Mouse (Mus musculus): ENCODE measurements around the gene Slc37a1. TPM values are rescaled to one million over a fixed set of nuclear protein-coding genes. Genes with fewer than 3 reads are reported as not detected.
A peak's percentile ranks its signal among the peaks of the same experiment; 100 is the strongest.

Slc37a1 gene
- polyA plus RNA-seq, 1 experiment from 2014 or later, result 10.4 TPM

DNA sequence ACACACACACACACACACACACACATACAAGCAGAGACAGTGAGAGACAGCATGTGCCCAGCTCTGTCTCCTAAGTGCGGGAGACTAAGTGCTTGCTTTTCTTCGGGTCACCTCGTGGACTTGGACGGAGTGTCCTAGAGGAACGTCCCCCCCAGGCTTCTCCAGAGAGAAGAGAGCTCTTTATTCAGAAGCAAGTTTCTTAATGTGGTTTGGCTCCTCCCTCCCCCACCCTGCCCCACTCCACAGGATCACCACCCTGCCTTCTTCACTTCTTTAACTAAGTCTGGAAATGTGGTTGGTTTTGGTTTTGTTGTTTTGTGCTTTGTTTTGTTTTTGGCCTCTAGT lies 19.2 kb downstream of the Slc37a1 start:
- ATAC-seq (ENCODE audit: low FRiP score), result no peak
- Histone ChIP-seq H3K4me1 (replicated peaks; ENCODE audit: control insufficient read depth, insufficient read depth, low read length) (0 out of 2 replicates have a peak, but pooled peaks cover 6% of the 10 kb centered on the region), H3K4me2 (replicated peaks) (no peak overlapping the region), H3K9ac (no peak overlapping the region), H3K27me3 (ENCODE audit: control insufficient read depth, insufficient read depth, low read length) (no peaks in the 10 kb centered on the region), H3K36me3 (replicated peaks; ENCODE audit: control insufficient read depth, insufficient read depth) (0 out of 2 replicates have a peak, but pooled peaks cover 9% of the 10 kb centered on the region), H3K27ac (no peak overlapping the region), H3K4me3 (replicated peaks; ENCODE audit: low read length) (no peak overlapping the region), H3K9me3 (ENCODE audit: control insufficient read depth, low read length) (no peaks in the 10 kb centered on the region)
- no peak for DNase-seq (ENCODE audit: low spot score)
- 56% methylated on average over 5 of the region's 5 CpGs for WGBS

DNA sequence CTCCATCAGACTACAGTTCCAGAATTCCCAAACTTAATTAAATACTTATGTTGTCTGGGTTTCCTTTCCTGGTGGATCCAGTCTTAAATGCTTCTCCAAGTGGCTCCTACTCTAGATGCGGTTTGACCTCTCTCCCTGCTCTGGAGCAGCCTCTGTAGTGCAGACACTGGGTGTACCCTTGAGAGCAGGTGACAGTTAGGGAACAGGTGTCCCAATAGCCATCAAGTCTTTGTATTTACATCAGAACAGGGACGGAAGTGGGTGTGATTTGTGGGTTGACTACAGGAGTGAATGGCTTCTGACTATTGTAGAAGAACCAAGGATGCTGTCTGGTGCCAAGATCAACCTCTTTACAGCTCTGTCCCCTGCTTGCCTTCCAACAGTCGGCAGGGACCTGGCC lies 21.2 kb downstream of the Slc37a1 start:
- Histone ChIP-seq H3K27ac (no peak overlapping the region), H3K4me1 (replicated peaks; ENCODE audit: control insufficient read depth, insufficient read depth, low read length) (0 out of 2 replicates have a peak, but pooled peaks cover 6% of the 10 kb centered on the region), H3K9ac (no peak overlapping the region), H3K27me3 (ENCODE audit: control insufficient read depth, insufficient read depth, low read length) (no peaks in the 10 kb centered on the region), H3K4me3 (replicated peaks; ENCODE audit: low read length) (no peak overlapping the region), H3K9me3 (ENCODE audit: control insufficient read depth, low read length) (no peaks in the 10 kb centered on the region), H3K4me2 (replicated peaks) (no peak overlapping the region), H3K36me3 (replicated peaks; ENCODE audit: control insufficient read depth, insufficient read depth) (0 out of 2 replicates have a peak, but pooled peaks cover 9% of the 10 kb centered on the region)
- ATAC-seq (ENCODE audit: low FRiP score) (no peak), DNase-seq (ENCODE audit: low spot score) (no peak)
- 89% methylated on average over 3 of the region's 3 CpGs for WGBS

DNA sequence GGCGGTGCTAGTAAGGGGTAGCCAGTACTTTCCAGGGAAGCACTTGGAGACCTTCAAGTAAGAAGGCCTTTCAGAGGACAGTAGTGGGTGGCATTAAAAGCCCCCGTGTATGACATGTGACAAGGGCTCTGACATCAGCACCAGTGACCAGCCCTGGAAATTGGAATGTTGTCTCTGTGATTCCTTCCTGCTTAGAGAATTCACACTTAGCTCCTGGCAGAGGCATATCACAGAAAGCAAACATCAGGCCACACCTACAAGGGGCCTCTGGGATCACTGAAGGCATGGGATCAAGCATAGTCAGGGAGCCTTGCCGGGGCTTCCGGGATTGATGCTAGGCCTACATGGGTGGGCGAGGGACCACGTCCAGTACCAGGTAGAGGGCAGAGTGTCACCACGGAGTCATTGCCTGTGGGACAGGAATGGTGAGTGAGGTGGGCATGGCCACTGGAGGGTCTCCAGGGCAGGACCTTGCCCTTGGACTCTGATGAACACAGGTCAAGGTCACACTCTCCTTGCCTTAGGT lies 21.8 kb downstream of the Slc37a1 start:
- ATAC-seq (ENCODE audit: low FRiP score) (no peak), DNase-seq (ENCODE audit: low spot score) (no peak)
- Histone ChIP-seq H3K9me3 (ENCODE audit: control insufficient read depth, low read length) (no peaks in the 10 kb centered on the region), H3K27ac (no peak overlapping the region), H3K4me2 (replicated peaks) (no peak overlapping the region), H3K4me1 (replicated peaks; ENCODE audit: control insufficient read depth, insufficient read depth, low read length) (peaks cover 6% of the 10 kb centered on the region; the same call in 1 of the 2 replicates), H3K36me3 (replicated peaks; ENCODE audit: control insufficient read depth, insufficient read depth) (0 out of 2 replicates have a peak, but pooled peaks cover 9% of the 10 kb centered on the region), H3K4me3 (replicated peaks; ENCODE audit: low read length) (no peak overlapping the region), H3K9ac (no peak overlapping the region), H3K27me3 (ENCODE audit: control insufficient read depth, insufficient read depth, low read length) (no peaks in the 10 kb centered on the region)
- WGBS, result 92% methylated on average over 7 of the region's 7 CpGs

DNA sequence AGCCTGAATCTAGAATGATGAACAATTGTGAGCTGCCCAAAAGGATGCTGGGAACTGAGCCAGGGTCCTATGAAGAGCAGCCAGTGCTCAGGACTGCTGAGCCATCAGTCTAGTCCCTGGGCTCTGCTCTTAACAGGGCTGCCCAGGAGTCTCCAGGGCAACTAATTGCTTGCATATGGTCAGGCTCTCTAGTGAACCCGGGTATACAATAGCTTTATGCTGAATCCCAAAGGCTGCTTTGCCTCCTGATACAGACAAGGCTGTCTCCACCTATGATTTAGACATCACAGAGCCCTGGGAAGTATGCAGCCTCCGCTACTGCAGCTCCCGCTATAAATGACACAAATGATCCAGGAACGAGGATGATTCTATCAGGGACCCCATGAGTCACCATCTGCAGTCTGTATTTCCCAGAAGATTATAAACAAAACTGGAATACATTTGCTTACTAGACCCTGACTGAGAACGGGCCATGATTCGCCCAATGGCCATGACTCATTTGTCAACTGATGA lies 22.7 kb downstream of the Slc37a1 start:
- peak overlapping the region; percentile 4; the same call in 1 of the 2 replicates for H3K9ac ChIP-seq
- H3K9me3 ChIP-seq (ENCODE audit: control insufficient read depth, low read length), result no peaks in the 10 kb centered on the region
- H3K4me2 ChIP-seq (replicated peaks), result no peak overlapping the region
- H3K36me3 ChIP-seq (replicated peaks; ENCODE audit: control insufficient read depth, insufficient read depth), result peaks cover 9% of the 10 kb centered on the region; the same call in 1 of the 2 replicates
- no peak overlapping the region for H3K4me3 ChIP-seq (replicated peaks; ENCODE audit: low read length)
- ATAC-seq (ENCODE audit: low FRiP score), result peak; percentile 73
- H3K27me3 ChIP-seq (ENCODE audit: control insufficient read depth, insufficient read depth, low read length), result no peaks in the 10 kb centered on the region
- 12% methylated on average over 6 of the region's 6 CpGs for WGBS
- H3K27ac ChIP-seq, result peak overlapping the region; percentile 32
- DNase-seq (ENCODE audit: low spot score), result peak; percentile 38
- H3K4me1 ChIP-seq (replicated peaks; ENCODE audit: control insufficient read depth, insufficient read depth, low read length), result peaks cover 6% of the 10 kb centered on the region; the same call in 1 of the 2 replicates

DNA sequence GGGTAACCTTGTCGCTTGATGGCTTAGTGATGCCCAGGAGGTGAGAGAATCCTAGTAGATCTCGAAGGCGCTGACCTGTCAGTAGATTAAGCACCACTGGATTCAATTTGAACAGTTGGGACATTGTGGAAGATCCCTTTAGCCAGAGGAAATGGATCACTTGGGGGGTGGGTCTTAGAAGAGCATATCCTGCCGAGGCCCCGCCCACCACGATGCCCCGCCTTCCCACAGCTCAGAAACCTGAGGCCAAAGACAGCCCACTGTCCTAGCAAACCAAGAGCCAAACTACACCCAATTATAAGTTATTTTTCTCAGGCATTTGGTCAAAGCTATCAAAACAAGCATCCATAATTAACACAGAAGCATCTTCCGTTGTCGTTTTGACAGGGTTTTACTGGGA lies 24.5 kb downstream of the Slc37a1 start:
- 80% methylated on average over 9 of the region's 9 CpGs for WGBS
- H3K27ac ChIP-seq, result no peak overlapping the region

DNA sequence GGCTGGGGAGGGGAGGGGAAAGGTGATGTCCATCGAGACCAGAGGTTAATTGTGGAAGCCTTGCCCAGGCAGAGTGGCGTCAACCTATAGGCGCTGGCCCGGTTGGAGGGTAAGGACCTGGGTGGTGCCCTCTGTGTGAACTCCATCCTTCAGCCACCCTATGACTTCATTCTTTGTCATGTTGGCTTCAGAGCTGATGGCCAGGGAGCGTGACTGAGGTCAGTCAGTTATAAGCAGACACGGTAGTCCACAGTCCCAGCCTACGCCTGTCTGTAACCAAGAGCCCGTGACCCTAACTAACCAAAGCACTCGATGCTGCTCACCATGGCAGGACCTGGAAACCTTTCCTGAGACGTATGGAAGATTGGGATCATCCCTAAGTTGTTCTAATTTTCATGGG lies 26.1 kb downstream of the Slc37a1 start:
- no peak overlapping the region for H3K4me3 ChIP-seq (replicated peaks; ENCODE audit: low read length)
- ATAC-seq (ENCODE audit: low FRiP score), result no peak

More for the DNA sequence above, 24.5 kb downstream of the Slc37a1 start:
- Histone ChIP-seq H3K27me3 (ENCODE audit: control insufficient read depth, insufficient read depth, low read length) (no peaks in the 10 kb centered on the region), H3K9ac (no peak overlapping the region), H3K4me2 (replicated peaks) (no peak overlapping the region), H3K4me3 (replicated peaks; ENCODE audit: low read length) (no peak overlapping the region), H3K36me3 (replicated peaks; ENCODE audit: control insufficient read depth, insufficient read depth) (peaks cover 9% of the 10 kb centered on the region; the same call in 1 of the 2 replicates), H3K9me3 (ENCODE audit: control insufficient read depth, low read length) (no peaks in the 10 kb centered on the region), H3K4me1 (replicated peaks; ENCODE audit: control insufficient read depth, insufficient read depth, low read length) (peaks cover 13% of the 10 kb centered on the region)
- DNase-seq (ENCODE audit: low spot score), result no peak
- ATAC-seq (ENCODE audit: low FRiP score), result no peak

DNA sequence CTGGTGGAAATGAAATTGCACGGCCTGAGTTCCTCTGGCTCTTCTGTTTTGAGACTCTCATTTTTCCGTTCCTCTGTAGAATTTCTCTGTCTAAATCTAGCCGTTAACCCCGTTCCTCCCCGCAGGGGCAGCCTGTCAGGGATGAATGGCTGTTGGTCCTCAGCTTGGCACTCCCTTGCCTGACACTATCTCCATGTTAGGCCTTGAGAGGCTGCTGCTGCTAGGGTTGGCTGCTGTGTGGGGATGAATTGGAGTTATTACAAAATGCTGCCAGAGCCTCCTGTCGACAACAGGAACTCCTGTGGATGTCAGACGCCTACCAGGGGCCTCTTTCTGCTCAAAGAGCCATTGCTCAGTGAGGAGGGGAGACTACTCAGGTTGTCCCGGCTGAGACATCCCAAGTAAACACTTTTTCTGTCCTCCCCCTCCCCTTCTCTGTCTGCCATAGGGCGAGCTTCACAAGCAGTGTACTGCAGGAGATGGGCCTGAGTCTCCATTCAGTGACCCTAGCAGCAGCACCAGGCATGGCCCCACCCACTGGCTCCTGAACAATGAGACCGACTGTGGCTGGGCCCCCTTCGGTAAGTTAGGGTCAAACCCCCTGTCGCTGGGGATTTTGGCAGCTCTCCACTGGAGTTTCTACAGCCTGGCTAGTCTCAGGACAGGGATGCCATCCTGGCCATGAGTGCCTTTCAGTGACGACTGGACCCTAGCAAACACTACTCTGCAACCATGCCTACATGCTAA lies 28.6 kb downstream of the Slc37a1 start:
- no peaks in the 10 kb centered on the region for H3K27me3 ChIP-seq (ENCODE audit: control insufficient read depth, insufficient read depth, low read length)
- H3K9me3 ChIP-seq (ENCODE audit: control insufficient read depth, low read length), result no peaks in the 10 kb centered on the region
- H3K4me2 ChIP-seq (replicated peaks), result no peak overlapping the region
- ATAC-seq (ENCODE audit: low FRiP score) (no peak), DNase-seq (ENCODE audit: low spot score) (no peak)
- no peak overlapping the region for H3K9ac ChIP-seq
- H3K4me1 ChIP-seq (replicated peaks; ENCODE audit: control insufficient read depth, insufficient read depth, low read length), result peaks cover 8% of the 10 kb centered on the region
- H3K36me3 ChIP-seq (replicated peaks; ENCODE audit: control insufficient read depth, insufficient read depth), result peaks cover 6% of the 10 kb centered on the region
- WGBS, result 15% methylated on average over 13 of the region's 13 CpGs
- no peak overlapping the region for H3K4me3 ChIP-seq (replicated peaks; ENCODE audit: low read length)
- H3K27ac ChIP-seq, result peak overlapping the region; percentile 41; the same call in 1 of the 2 replicates

More for the DNA sequence above, 26.1 kb downstream of the Slc37a1 start:
- peaks cover 13% of the 10 kb centered on the region for H3K4me1 ChIP-seq (replicated peaks; ENCODE audit: control insufficient read depth, insufficient read depth, low read length)
- no peaks in the 10 kb centered on the region for H3K9me3 ChIP-seq (ENCODE audit: control insufficient read depth, low read length)
- no peaks in the 10 kb centered on the region for H3K27me3 ChIP-seq (ENCODE audit: control insufficient read depth, insufficient read depth, low read length)
- no peak for DNase-seq (ENCODE audit: low spot score)
- no peak overlapping the region for H3K4me2 ChIP-seq (replicated peaks)
- H3K36me3 ChIP-seq (replicated peaks; ENCODE audit: control insufficient read depth, insufficient read depth), result peaks cover 14% of the 10 kb centered on the region
- no peak overlapping the region for H3K9ac ChIP-seq
- WGBS, result 54% methylated on average over 10 of the region's 10 CpGs
- H3K27ac ChIP-seq, result no peak overlapping the region

DNA sequence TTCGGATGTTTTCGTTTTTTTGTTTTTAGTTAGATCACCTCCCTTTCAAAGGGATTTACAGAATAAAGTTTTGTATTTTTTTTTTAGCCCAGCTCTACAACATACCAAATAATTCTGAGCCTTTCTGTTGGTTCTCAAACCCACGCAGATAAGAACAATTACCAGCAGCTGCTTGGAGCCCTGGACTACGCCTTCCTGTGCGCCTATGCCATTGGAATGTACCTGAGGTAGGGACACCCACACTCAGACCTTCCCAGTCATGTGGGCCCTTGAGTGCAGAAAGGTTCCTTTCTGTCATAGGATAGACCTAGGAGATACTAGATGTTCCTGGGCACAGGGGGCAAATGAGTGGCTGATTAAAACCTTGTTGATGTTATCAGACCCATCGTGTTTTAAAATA lies 29.4 kb downstream of the Slc37a1 start:
- no peak overlapping the region for H3K4me3 ChIP-seq (replicated peaks; ENCODE audit: low read length)
- DNase-seq (ENCODE audit: low spot score) (no peak), ATAC-seq (ENCODE audit: low FRiP score) (no peak)
- H3K4me2 ChIP-seq (replicated peaks), result no peak overlapping the region
- WGBS, result 77% methylated on average over 6 of the region's 6 CpGs
- H3K9ac ChIP-seq, result no peak overlapping the region
- H3K27ac ChIP-seq, result no peak overlapping the region
- H3K9me3 ChIP-seq (ENCODE audit: control insufficient read depth, low read length), result no peaks in the 10 kb centered on the region
- H3K4me1 ChIP-seq (replicated peaks; ENCODE audit: control insufficient read depth, insufficient read depth, low read length), result peaks cover 8% of the 10 kb centered on the region
- peaks cover 6% of the 10 kb centered on the region for H3K36me3 ChIP-seq (replicated peaks; ENCODE audit: control insufficient read depth, insufficient read depth)
- H3K27me3 ChIP-seq (ENCODE audit: control insufficient read depth, insufficient read depth, low read length), result no peaks in the 10 kb centered on the region

DNA sequence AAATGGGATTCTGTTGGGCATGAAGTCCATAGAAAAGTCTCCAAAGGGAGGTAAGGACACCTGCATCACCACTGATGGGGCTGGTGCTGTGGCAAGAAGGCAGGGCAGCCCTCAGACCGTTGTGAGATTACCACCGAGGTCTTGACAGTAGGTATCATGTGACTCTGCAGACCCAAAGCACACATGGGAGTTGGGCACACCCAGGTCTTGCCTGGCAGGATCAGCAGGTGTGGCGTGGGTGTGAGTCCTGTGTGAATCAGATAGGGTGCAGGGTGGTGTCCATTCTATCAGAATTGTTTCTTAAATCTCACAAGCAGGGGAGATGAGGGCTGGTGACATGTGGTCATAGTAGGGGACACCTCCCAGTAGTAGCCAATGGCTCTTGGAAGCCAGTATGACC lies 30.4 kb downstream of the Slc37a1 start:
- Histone ChIP-seq H3K27me3 (ENCODE audit: control insufficient read depth, insufficient read depth, low read length) (no peaks in the 10 kb centered on the region), H3K9ac (no peak overlapping the region), H3K4me3 (replicated peaks; ENCODE audit: low read length) (no peak overlapping the region), H3K4me1 (replicated peaks; ENCODE audit: control insufficient read depth, insufficient read depth, low read length) (peaks cover 8% of the 10 kb centered on the region), H3K36me3 (replicated peaks; ENCODE audit: control insufficient read depth, insufficient read depth) (peaks cover 6% of the 10 kb centered on the region), H3K9me3 (ENCODE audit: control insufficient read depth, low read length) (no peaks in the 10 kb centered on the region), H3K27ac (no peak overlapping the region), H3K4me2 (replicated peaks) (no peak overlapping the region)
- WGBS, result 92% methylated on average over 3 of the region's 3 CpGs
- ATAC-seq (ENCODE audit: low FRiP score), result no peak
- DNase-seq (ENCODE audit: low spot score), result no peak
